In genomic region chr13:29460741-29461140, GRCm38 (mm10) we compare ENCODE assay signal across 12 mouse cellular contexts.
"Had no signal": no experiment of that assay in that cellular context is flagged by ENCODE, and none has a peak within 500 bp of the region (broad histone marks: within the 10 kb centered on the region; RNA-seq: fewer than 3 reads in every experiment).

No protein-coding gene starts in this region.

- H3K4me3 ChIP-seq: layer of hippocampus, adult 2 months; liver, embryonic 15.5 days; midbrain, embryonic 10.5 days; myocyte; neural tube, embryonic 15.5 days had no signal

- H3K9me3 ChIP-seq: liver, embryonic 15.5 days; midbrain, embryonic 10.5 days; neural tube, embryonic 15.5 days had no signal

- H3K4me2 ChIP-seq: liver, embryonic 11.5 days; liver, embryonic 15.5 days; neural tube, embryonic 15.5 days had no signal

- H3K9ac ChIP-seq: liver, embryonic 15.5 days; neural tube, embryonic 15.5 days had no signal

- H3K36me3 ChIP-seq: liver, embryonic 15.5 days; midbrain, embryonic 10.5 days; neural tube, embryonic 15.5 days had no signal

- H3K27ac ChIP-seq: kidney, postnatal 0 days; layer of hippocampus, adult 2 months; liver, embryonic 15.5 days; midbrain, embryonic 10.5 days; neural tube, embryonic 15.5 days had no signal

- DNase-seq: kidney, adult 9 months; kidney, postnatal 36 days; midbrain, embryonic 14.5 days; right cerebral cortex, adult 18-20 months; right cerebral cortex, postnatal 25 days had no signal

- H3K4me1 ChIP-seq: liver, embryonic 15.5 days; neural tube, embryonic 15.5 days had no signal

- H3K27me3 ChIP-seq: liver, embryonic 15.5 days; neural tube, embryonic 15.5 days had no signal
